Mouse (Mus musculus) E14TG2a.4 (cell line): ENCODE results near the gene Vrk3.

Experiments
- CTCF ChIP-seq: conservative IDR thresholded peaks from 2 replicates; pipeline ENCODE4 v1.5.1; 2014; ENCODE audit warnings: low read length
- NANOG ChIP-seq: IDR thresholded peaks from 2 replicates; pipeline ENCODE4 v1.6.1; 2014; ENCODE audit warnings: borderline replicate concordance, low read length, mixed read lengths
- POU5F1 ChIP-seq: IDR thresholded peaks from 2 replicates; pipeline ENCODE4 v1.6.1; 2014; ENCODE audit warnings: low read length, borderline replicate concordance

DNA sequence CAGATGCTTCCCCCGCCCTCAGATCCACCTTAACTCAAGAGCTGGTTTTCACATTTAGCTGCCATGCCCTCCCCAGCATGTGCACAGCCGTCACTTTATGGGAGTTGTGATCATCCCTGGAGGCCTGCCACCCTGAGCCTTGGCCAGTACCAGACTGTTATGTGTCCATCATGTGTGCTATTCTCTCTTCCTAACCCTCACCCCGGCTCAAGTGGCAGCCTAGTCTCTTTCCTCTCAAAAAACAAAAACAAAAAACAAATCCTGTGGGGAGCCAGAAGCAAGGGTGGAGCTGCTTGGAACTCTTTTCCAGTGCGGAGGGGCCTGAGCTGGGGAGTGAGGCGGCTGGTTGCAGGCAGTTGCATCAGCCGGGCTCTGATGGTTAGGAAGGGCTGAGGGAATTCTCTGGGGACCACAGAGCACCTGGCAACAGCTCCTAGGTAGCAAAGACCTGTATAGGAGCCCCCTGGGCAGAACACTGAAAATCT lies 70.6 kb downstream of the Vrk3 start:
- no peak for TF ChIP-seq CTCF
- TF ChIP-seq POU5F1 = no peak
- no peak for TF ChIP-seq NANOG
